Mouse (Mus musculus) lung, embryonic 15.5 days (tissue): ENCODE data around the gene Olfr1329. TPM values are rescaled to one million over a fixed set of nuclear protein-coding genes. Genes with fewer than 3 reads are reported as not detected.
"Not testable (repeated sequence)": the region's sequence is repeated elsewhere in the genome, so short reads cannot be mapped to it uniquely, and the experiment has no call there.

Source experiments
- ATAC-seq: fragments of 200-750 bp; cut with Nextera tagmentation; 2 replicates; pipeline ENCODE4 v1.8.0; 2017; ENCODE audit warnings: moderate number of reproducible peaks, borderline replicate concordance; ENCODE audit not compliant: low FRiP score, low TSS enrichment; ENCODE audit errors: extremely low read depth
- H3K27ac ChIP-seq: fragments of 300-500 bp; sonication (generic); 2 replicates; pipeline ENCODE4 v1.5.1; 2015; ENCODE audit warnings: moderate library complexity, mild to moderate bottlenecking, inconsistent platforms
- H3K27me3 ChIP-seq: fragments of 300-500 bp; sonication (generic); 2 replicates; pipeline ENCODE4 v1.6.1; 2015; ENCODE audit warnings: inconsistent platforms
- H3K36me3 ChIP-seq: fragments of 300-500 bp; sonication (generic); 2 replicates; pipeline ENCODE4 v1.6.1; 2015; ENCODE audit warnings: inconsistent platforms
- H3K4me1 ChIP-seq: fragments of 300-500 bp; sonication (generic); 2 replicates; pipeline ENCODE4 v1.6.1; 2015; ENCODE audit warnings: inconsistent platforms
- H3K4me2 ChIP-seq: fragments of 300-500 bp; sonication (generic); 2 replicates; pipeline ENCODE4 v1.6.1; 2015; ENCODE audit warnings: inconsistent platforms, mild to moderate bottlenecking, moderate library complexity
- H3K4me3 ChIP-seq: fragments of 300-500 bp; sonication (generic); 2 replicates; pipeline ENCODE4 v1.5.1; 2015; ENCODE audit warnings: mild to moderate bottlenecking, inconsistent platforms
- H3K9ac ChIP-seq: fragments of 300-500 bp; sonication (generic); 2 replicates; pipeline ENCODE4 v1.6.1; 2015; ENCODE audit warnings: inconsistent platforms
- H3K9me3 ChIP-seq: fragments of 300-500 bp; sonication (generic); 2 replicates; pipeline ENCODE4 v1.6.1; 2016; ENCODE audit warnings: inconsistent platforms
- whole genome bisulfite sequencing: fragments of 180-500 bp; shearing (Covaris S2); methylation state at CpG from one replicate; pipeline ENCODE4 v1.1.7; 2015; 5-methylcytosine and 5-hydroxymethylcytosine counted together
- polyA plus RNA-seq: library from polyadenylated mRNA; unstranded; fragments of >200 nt; fragmentation: Nextera tagmentation; extraction: Ambion mirVana; gene quantifications from 2 replicates; pipeline ENCODE4 v1.2.1, GENCODE M21; 2015

The Olfr1329 gene
- polyA plus RNA-seq: not detected in 2 replicates

- not testable (repeated sequence) for H3K4me1 ChIP-seq, H3K4me3 ChIP-seq, ATAC-seq, H3K36me3 ChIP-seq, H3K27me3 ChIP-seq, H3K4me2 ChIP-seq, H3K9me3 ChIP-seq, H3K9ac ChIP-seq, H3K27ac ChIP-seq
- 56% methylated on average over 2 of the region's 2 CpGs for WGBS
Observed at GRCm38 (mm10) chr4:118917365-118917764, at the start of gene Olfr1329. TSS of gene Olfr1329 (minus strand) at chr4:118917465.

GRCm38 (mm10) chr4:118961141-118961628 is 43.9 kb upstream of the Olfr1329 start, which contains the start of gene Lao1:
TSS of gene Lao1 (plus strand) at chr4:118961578.
- H3K4me1 ChIP-seq: no peaks in the 10 kb centered on the region
- no peak within 1 kb of the TSS for H3K4me2 ChIP-seq
- H3K27ac ChIP-seq: no peak within 1 kb of the TSS
- ATAC-seq: no peak
- no peak within 1 kb of the TSS for H3K4me3 ChIP-seq
- H3K36me3 ChIP-seq: no peaks in the 10 kb centered on the region
- H3K27me3 ChIP-seq: no peaks in the 10 kb centered on the region
- WGBS: 75% methylated on average over 2 of the region's 2 CpGs
- no peaks in the 10 kb centered on the region for H3K9me3 ChIP-seq
- no peak within 1 kb of the TSS for H3K9ac ChIP-seq

DNA sequence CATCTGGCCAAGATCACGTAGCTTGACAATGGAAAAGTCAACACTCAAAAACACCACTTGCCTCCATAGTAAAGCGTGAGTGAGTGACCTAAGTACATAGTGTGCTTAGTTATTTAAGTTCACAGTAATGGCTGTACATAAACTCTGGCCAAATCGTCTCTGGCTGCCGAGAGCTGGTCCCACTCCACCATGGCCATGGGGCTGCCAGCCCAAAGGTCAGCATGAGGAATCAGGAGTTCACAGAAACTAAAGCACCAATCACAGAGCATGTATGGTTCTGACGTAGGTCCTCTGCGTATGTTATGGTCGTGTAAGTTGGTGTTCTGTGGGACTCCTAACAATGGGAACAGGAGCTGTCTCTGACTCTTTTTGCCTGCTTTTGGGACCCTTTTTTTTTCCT is 41.5 kb upstream of the Olfr1329 start:
- ATAC-seq: no peak
- Histone ChIP-seq H3K4me2 (no peak overlapping the region), H3K4me1 (no peaks in the 10 kb centered on the region), H3K9ac (no peak overlapping the region), H3K4me3 (no peak overlapping the region), H3K27ac (no peak overlapping the region), H3K36me3 (no peaks in the 10 kb centered on the region), H3K27me3 (no peaks in the 10 kb centered on the region), H3K9me3 (no peaks in the 10 kb centered on the region)
- 61% methylated on average over 7 of the region's 7 CpGs for WGBS

DNA sequence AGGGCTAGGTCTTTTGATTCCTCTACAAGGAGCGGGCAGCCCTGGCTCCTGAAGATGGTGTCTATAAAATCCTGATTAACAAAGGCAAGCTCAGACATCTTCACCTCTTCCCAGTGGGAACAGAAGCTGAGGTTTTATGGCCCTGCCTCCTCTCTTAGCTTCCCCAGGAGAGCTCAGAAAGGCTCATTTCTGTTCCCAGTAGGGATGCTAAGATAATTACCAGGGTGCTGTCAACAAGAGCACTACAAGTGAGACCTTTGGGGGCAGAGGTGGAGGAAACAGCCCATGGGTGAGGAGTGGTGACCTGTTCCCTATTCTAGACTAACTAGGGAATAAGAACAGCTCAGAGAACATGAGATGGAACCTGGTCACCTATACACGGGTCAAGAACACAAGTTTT is 21.2 kb upstream of the Olfr1329 start, which contains the start of gene Olfr1328:
Gene Olfr1328 (minus strand): TSS at position 101 of the 400 bp plus-strand sequence.
- H3K4me2 ChIP-seq: no peak within 1 kb of the TSS
- no peak within 1 kb of the TSS for H3K27ac ChIP-seq
- ATAC-seq: no peak
- WGBS: 62% methylated on average over 2 of the region's 2 CpGs
- H3K4me3 ChIP-seq: no peak within 1 kb of the TSS
- no peaks in the 10 kb centered on the region for H3K27me3 ChIP-seq
- no peak within 1 kb of the TSS for H3K9ac ChIP-seq
- no peaks in the 10 kb centered on the region for H3K4me1 ChIP-seq
- no peaks in the 10 kb centered on the region for H3K9me3 ChIP-seq
- H3K36me3 ChIP-seq: no peaks in the 10 kb centered on the region

- 77% methylated on average over 3 of the region's 3 CpGs for WGBS
- H3K27me3 ChIP-seq, H3K4me2 ChIP-seq, ATAC-seq, H3K27ac ChIP-seq, H3K4me3 ChIP-seq, H3K4me1 ChIP-seq, H3K36me3 ChIP-seq, H3K9ac ChIP-seq, H3K9me3 ChIP-seq: not testable (repeated sequence)
Observed at GRCm38 (mm10) chr4:118931326-118931725, 14.1 kb upstream of the Olfr1329 start.

DNA sequence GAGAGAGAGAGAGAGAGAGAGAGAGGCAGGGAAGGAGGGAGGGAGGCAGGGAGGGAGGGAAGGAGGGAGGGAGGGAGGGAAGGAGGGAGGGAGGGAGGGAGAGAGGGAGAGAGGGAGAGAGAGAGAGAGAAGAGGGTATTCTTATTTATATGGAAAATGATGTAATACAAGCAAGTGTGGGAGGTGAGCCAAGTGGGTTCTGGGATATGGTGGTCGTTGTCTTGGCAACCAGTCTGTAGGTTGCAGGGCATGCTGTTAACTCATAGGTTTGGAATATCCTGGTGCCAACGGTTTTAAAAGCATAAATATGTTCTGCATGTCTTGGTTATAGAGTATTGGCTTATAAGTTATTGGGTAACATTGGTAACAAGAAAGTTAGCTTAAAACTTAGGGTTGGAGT is 15.3 kb downstream of the Olfr1329 start:
- H3K4me1 ChIP-seq: no peaks in the 10 kb centered on the region
- no peak overlapping the region for H3K9ac ChIP-seq
- WGBS: 64% methylated on average over 2 of the region's 2 CpGs
- no peak overlapping the region for H3K27ac ChIP-seq
- no peaks in the 10 kb centered on the region for H3K27me3 ChIP-seq
- ATAC-seq: no peak
- no peak overlapping the region for H3K4me2 ChIP-seq
- H3K4me3 ChIP-seq: no peak overlapping the region
- no peaks in the 10 kb centered on the region for H3K9me3 ChIP-seq
- H3K36me3 ChIP-seq: no peaks in the 10 kb centered on the region

DNA sequence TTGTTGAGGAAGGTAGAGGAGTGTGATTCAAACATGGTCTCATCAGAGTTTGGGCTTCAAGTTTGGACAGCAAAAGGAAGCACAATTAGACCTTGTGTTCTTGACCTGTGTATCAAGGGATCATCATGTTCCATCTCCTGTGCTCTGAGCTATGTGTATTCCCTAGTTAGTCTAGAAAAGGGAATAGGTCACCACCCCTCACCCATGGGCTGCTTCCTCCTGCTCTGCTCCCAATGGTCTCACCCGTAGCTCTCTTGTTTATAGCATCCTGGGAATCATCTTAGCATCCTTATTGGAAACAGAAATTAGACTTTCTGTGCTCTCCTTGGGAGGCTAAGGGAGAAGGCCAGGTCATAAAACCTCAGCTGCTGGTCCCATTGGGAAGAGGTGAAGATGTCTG is 29.0 kb downstream of the Olfr1329 start, which contains the start of gene Olfr1330:
Gene Olfr1330 (plus strand): TSS at position 301 of the 400 bp plus-strand sequence.
- Histone ChIP-seq H3K9me3 (no peaks in the 10 kb centered on the region), H3K4me2 (no peak within 1 kb of the TSS), H3K9ac (no peak within 1 kb of the TSS), H3K27ac (no peak within 1 kb of the TSS), H3K36me3 (no peaks in the 10 kb centered on the region), H3K4me3 (no peak within 1 kb of the TSS), H3K4me1 (no peaks in the 10 kb centered on the region), H3K27me3 (no peaks in the 10 kb centered on the region)
- 68% methylated on average over 1 of the region's 1 CpGs for WGBS
- ATAC-seq: no peak

- Histone ChIP-seq H3K4me3 (no peak overlapping the region), H3K27ac (no peak overlapping the region), H3K4me2 (no peak overlapping the region), H3K4me1 (no peaks in the 10 kb centered on the region), H3K9me3 (no peaks in the 10 kb centered on the region), H3K27me3 (no peaks in the 10 kb centered on the region), H3K36me3 (no peaks in the 10 kb centered on the region), H3K9ac (no peak overlapping the region)
- no peak for ATAC-seq
Observed at GRCm38 (mm10) chr4:118867566-118867965, 49.7 kb downstream of the Olfr1329 start.

Other genes starting within 250 kb of the Olfr1329 start
- 0.69 and 0.78 TPM in 2 replicates for gene Olfr1342, start 224.7 kb downstream of the Olfr1329 start, polyA plus RNA-seq
- not detected in 2 replicates for gene Olfr1341, start 213.9 kb downstream of the Olfr1329 start, polyA plus RNA-seq
- not detected in 2 replicates for gene Olfr1340, start 197.3 kb downstream of the Olfr1329 start, polyA plus RNA-seq
- gene Olfr1339, start 185.3 kb downstream of the Olfr1329 start, polyA plus RNA-seq: not detected in 2 replicates
- not detected in 2 replicates for gene Olfr1338, start 158.7 kb downstream of the Olfr1329 start, polyA plus RNA-seq
- not detected in 2 replicates for gene Olfr1337, start 134.9 kb downstream of the Olfr1329 start, polyA plus RNA-seq
- not detected in 2 replicates for gene Olfr1335, start 107.5 kb downstream of the Olfr1329 start, polyA plus RNA-seq
- not detected in 2 replicates for gene Olfr1333, start 81.2 kb downstream of the Olfr1329 start, polyA plus RNA-seq
- gene Olfr1331, start 52.8 kb downstream of the Olfr1329 start, polyA plus RNA-seq: not detected in 2 replicates
- not detected in 2 replicates for gene Olfr1330, start 28.9 kb downstream of the Olfr1329 start, polyA plus RNA-seq
- not detected in 2 replicates for gene Olfr1328, start 21.1 kb upstream of the Olfr1329 start, polyA plus RNA-seq
- gene Lao1, start 44.1 kb upstream of the Olfr1329 start, polyA plus RNA-seq: not detected in 2 replicates
- 83.6 and 87.2 TPM in 2 replicates for gene Slc2a1, start 191.2 kb upstream of the Olfr1329 start, polyA plus RNA-seq